Mouse (Mus musculus) WW6 (cell line): ENCODE measurements at regions not wholly inside any gene's neighbourhood (a gene's known extent, or its start where the extent isn't known, plus 50 kb on each side); places are given as distances from the start of the nearest gene placed in this dataset.

ENCODE experiments used
- DNase-seq: peaks from one replicate; pipeline ENCODE4 v3.0.0-alpha.2; 2013; ENCODE audit warnings: low read depth, low spot score

DNA sequence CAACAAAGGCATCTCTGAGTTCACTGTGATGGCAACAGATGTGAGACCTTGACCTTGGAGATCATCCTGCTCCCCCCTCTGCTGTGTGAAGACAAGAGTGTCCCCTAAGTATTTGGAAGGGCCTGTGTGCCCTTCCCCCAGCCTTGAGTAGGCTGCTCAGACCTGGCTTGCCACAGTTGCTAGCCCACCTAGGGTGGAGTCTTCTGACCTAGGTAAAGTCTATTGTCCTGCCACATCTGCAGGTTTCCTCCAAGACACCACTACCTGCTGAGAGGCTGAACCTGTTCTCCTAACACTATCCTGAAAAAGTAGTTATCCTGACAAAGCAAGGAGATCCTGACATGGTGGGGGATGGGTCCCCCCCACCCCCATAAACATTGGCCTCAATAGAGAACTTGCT, 840.7 kb downstream of the Gm6685 start:
- DNase-seq: no peak

- DNase-seq: no peak
Observed at GRCm38 (mm10) chr11:27448866-27449265, 855.1 kb upstream of the Vrk2 start.

- peak; percentile 5 for DNase-seq
Observed at GRCm38 (mm10) chr11:27412546-27412945, 818.7 kb upstream of the Vrk2 start.
